Mouse (Mus musculus) myocyte (in vitro differentiated cells): ENCODE measurements around the gene Foxk1.

Source experiments
- E2F4 ChIP-seq: IDR thresholded peaks from one replicate; pipeline ENCODE4 v1.6.1; 2011; ENCODE audit warnings: mild to moderate bottlenecking, control low read depth, moderate library complexity; ENCODE audit not compliant: insufficient read depth
- MAX ChIP-seq: IDR thresholded peaks from one replicate; pipeline ENCODE4 v1.6.1; 2011; ENCODE audit warnings: low read depth, mild to moderate bottlenecking, control low read depth
- MYOD1 ChIP-seq, 3 experiments: IDR thresholded peaks; one replicate each; pipeline ENCODE4 v1.6.1; 2011; ENCODE audit warnings: control low read depth in 2 of 3, low read depth in 2 of 3, mild to moderate bottlenecking in 2 of 3, moderate library complexity in 1 of 3; ENCODE audit not compliant: insufficient read length in 2 of 3, control insufficient read depth in 1 of 3
- MYOG ChIP-seq, 3 experiments: IDR thresholded peaks; one replicate each; pipeline ENCODE4 v1.6.1; 2011; ENCODE audit warnings: control low read depth in 2 of 3, low read depth in 2 of 3, mild to moderate bottlenecking in 2 of 3; ENCODE audit not compliant: insufficient read length in 2 of 3, control insufficient read depth in 1 of 3, insufficient read depth in 1 of 3
- POLR2A ChIP-seq: IDR thresholded peaks from one replicate; pipeline ENCODE4 v1.6.1; 2011; ENCODE audit warnings: low read depth, mild to moderate bottlenecking, control low read depth, moderate library complexity; ENCODE audit not compliant: insufficient read length
- REST ChIP-seq: IDR thresholded peaks from one replicate; pipeline ENCODE4 v1.6.1; 2011; ENCODE audit warnings: mild to moderate bottlenecking, control low read depth, moderate library complexity; ENCODE audit not compliant: insufficient read depth, insufficient read length
- USF1 ChIP-seq: IDR thresholded peaks from one replicate; pipeline ENCODE4 v1.6.1; 2011; ENCODE audit warnings: low read depth, mild to moderate bottlenecking, control low read depth, moderate library complexity

DNA sequence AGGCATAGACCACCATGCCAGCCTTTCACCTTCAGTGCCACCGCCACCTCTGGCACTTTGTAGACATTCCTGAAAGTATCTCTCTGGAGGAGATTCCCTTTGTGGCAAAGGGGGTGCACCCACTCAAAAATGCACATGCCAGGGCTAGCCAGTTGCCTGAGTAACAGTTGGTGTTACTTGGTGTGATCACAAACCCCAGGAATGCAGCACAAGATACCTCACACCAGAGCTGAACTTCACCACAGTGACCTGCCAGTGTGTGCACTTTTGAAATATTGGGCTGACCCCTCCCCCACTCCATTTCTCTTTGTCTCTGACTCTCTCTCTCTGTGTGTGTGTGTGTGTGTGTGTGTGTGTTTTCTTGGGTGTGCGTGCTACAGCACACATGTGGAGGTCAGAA lies 25.2 kb downstream of the Foxk1 start:
- TF ChIP-seq POLR2A (no peak), E2F4 (no peak), USF1 (no peak), MYOD1 (IDR thresholded peaks at IDR 0.05; ENCODE audit: control insufficient read depth in 1 of 3, insufficient read length in 2 of 3, low read depth in 2 of 3) (peak in 2 of 3 experiments; percentile 65 to 83), MYOG (IDR thresholded peaks at IDR 0.05; ENCODE audit: control insufficient read depth in 1 of 3, insufficient read depth in 1 of 3, insufficient read length in 2 of 3, low read depth in 2 of 3) (peak; percentile 24 to 86 (median 59)), MAX (no peak), REST (no peak)
